Mouse (Mus musculus) liver (tissue): ENCODE results near the gene Msn.
"Not testable (repeated sequence)": the region's sequence is repeated elsewhere in the genome, so short reads cannot be mapped to it uniquely, and the experiment has no call there.

ENCODE experiments used
- DNase-seq: peaks from one replicate; pipeline ENCODE4 v3.0.0-alpha.2; 2020; ENCODE audit warnings: mixed read lengths

The Msn gene

DNA sequence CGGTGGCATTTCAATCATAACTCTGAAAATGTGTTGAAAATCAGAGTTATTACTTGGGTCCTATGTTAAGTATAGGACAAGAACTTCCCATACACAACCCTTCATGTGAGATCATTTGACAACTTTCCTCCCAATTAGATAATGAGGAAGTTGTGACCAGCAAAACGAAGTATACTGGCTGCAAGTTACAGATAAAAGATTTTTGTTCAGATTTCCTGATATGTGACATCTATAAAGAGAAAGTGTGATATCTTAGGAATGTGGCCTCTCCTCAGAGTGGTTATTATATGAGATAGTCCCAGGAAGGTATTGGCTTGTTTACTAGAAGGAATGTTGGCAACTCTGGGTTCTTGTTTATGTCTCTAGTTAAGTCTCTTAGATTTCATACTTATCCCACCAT, 52.4 kb downstream of the Msn start:
- DNase-seq, result no peak

DNA sequence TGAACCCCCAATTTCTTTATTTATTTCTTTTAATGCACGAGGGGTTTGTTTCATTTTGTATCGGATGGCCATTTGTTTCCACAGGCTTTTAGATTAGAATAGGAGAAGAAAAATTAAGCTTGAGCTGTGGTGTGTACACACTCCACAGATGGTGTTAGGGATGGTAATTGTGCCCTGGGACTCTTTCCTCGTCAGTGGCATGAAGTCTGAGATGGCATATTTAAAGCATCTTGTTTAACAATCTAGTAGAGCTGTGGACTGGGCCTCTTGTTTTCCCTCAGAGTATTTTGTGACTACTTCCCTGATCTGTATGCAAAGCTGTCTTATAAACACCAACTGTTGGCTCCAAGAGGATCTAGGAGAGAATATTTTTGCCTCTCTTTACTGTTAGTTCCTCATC, 57.5 kb downstream of the Msn start:
- no peak for DNase-seq

GRCm38 (mm10) chrX:96157936-96158335, 62.1 kb downstream of the Msn start:
- DNase-seq, result no peak

- no peak for DNase-seq
These were observed 66.7 kb downstream of the Msn start for GRCm38 (mm10) chrX:96162571-96162970.

DNA sequence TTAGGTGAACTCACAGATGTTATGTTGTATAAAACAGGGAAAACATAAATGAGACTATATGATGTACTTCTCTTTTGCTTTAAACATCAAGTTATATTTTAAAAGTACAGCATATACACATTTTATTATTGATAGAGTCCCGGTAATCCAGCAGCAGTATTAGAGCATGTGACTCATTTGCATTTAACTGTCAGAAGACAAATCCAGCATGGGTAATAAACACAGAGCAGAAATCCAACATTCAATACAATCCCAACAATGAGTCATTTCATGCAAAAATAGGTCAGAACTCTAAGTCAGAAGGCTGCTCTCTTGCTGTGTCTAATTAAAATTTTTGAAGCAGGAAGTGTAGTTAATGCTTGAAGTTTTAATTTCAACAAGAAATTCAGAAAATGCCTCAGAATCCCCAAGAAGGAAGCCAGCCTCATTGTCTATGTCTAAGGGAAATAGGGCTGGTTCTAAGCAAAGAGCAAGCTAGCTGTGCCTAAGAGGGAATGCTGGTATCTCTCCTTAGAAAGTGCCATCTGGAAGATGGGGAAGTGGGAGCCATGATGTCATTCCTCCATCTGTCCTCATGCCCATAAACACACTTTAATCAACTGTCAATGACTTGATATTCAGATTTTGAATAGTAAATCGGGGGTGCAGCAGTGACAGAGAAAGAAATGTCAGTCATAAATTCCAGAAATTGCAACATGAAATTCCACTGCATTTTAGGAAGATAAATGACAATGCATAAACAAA, 76.0 kb downstream of the Msn start:
- DNase-seq, result no peak

DNA sequence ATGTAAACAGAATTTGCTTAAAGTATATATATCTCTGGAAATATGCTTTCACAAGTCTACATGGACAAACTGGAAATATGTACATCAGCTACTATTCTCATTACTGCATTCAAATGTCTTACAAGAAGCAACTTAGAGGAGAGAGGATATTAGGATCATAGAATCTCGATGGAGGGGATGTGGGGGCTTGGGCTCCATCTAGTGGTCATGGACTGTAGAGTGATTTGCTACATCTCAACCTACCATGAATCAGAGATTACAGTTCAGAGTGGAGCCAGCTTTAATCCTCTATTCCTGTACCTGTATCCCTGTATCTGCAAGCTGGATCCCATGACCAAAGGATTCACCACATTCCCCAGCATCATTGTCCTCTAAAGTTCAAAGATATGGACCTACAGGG, 82.6 kb downstream of the Msn start:
- DNase-seq, result peak; percentile 19

GRCm38 (mm10) chrX:96184100-96184732, 88.4 kb downstream of the Msn start:
- DNase-seq, result no peak

DNA sequence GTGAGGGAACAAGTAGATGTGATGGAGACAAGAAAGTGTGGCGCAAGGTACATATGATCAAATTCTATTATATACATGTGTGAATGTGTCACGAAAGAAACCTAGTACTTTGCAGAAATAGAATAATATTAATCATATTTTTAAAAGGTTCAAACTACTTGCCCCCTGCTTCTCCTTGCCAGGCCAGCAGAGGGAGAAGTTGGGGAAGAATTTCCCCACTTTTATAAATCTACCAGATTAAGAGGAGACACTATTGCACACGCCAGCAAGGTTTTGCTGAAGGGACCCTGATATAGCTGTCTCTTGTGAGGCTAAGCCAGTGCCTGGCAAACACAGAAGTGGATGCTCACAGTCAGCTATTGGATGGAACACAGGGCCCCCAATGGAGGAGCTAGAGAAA, 109.3 kb downstream of the Msn start:
- DNase-seq, result not testable (repeated sequence)

DNA sequence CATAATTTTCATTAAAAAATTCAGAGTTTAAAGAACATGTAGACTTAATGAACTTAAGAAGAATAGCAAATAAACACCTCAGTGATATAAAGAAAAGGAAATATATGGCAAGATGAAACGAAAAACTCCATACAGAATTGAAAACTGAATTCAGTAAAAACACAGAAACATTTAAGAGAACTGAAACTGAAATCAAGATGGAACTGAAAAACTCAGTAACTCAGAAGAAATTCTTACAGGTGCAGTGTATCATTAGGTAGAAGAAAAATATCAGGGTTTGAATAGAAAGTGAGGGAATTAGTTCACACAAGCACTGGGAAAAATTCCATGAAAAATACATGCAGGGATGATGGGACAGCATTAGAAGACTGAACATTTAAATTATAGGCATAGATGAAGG, 111.0 kb downstream of the Msn start:
- DNase-seq, result no peak

- no peak for DNase-seq
These were observed 122.2 kb downstream of the Msn start for GRCm38 (mm10) chrX:96218088-96218487.
